Mouse (Mus musculus): ENCODE measurements at regions not wholly inside any gene's neighbourhood (a gene's known extent, or its start where the extent isn't known, plus 50 kb on each side); places are given as distances from the start of the nearest gene placed in this dataset.

DNA sequence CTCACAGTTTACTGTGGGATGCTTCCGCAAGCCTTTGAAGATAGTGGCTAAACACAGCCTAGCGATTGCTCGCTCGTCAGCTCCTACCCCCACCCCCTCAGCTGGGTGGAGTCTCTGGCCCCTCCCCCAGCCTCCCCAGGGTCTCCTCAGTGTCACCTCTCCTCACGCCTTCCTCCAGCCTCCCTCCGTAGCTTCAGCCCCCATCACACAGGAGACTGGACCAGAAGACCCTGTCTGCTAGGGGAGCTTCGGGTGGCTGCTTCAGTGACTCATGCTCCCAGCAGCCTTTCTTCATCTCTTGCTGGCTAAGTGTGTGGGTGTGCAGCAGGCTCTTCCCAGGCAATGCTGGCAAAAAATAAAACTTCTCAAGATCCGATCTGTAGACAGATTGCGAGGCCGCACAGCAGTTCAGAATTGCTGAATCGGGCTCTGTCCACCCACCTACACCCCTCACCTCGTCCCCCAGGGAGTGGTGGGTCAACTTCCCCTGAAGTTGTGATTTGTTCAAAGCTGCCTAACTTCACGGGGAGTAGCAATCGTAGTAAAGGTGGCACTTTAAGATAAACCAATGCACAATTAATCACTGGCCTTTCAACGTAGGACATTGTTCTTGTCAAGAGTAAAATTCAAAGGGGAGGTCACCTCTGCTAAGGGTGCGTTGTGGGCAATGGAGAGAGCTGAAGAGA is 61.2 kb upstream of the Ankrd28 start:
- no peak for DNase-seq

DNA sequence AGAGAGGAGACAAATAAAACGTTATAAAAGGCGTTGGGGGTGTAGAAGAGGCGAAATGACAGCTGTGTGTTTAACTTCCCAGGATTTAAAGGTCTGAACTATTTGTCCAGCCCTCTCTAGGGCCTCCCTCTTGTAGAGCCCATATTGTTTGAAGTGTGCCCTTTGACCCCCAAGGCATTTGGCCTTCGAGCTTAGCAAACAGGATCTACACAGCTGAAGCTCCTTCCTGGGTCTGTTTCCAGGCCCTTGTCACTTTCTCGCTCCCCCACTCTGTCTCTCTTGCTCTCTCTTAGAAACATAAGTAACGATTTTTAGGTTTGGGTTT is 61.7 kb upstream of the Ankrd28 start:
- DNase-seq = no peak

DNA sequence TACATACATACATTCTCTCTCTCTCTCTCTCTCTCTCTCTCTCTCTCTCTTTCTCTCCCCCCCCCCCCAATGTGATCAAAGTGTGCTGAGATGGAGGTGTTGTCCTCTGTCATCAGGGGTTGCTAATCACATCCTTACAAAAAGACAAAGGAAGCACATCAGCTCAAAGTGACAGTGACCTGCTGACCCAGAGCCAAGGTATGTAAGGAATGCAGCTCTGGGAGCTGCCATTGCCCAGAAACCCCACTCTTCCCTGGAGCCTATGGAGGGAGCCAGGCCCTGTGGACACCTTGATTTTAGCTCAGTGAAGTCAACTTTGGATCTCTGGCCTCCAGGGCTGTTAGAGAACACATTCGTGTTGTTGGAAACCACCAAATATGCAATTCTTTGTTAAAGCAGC is 66.0 kb upstream of the Ankrd28 start:
- DNase-seq = no peak

DNA sequence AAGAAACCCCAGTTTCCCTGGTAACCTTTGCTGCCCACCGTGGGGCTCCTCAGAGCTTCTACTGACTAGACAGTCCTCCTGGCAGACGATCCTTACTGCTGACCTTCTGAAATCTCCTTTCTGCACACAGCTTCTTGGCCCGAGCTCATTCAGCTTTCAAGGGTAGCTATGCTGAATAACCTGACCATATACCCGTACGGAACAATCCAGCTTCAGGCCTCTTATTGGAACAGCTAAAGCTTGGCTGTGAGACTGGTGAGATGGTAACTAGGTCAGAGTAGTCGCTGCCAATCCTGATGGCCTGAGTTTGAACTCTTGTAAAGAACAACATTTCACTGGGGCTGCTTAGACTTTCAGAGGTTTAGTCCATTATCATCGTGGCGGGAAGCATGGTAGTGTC is 69.1 kb upstream of the Ankrd28 start:
- DNase-seq = no peak

DNA sequence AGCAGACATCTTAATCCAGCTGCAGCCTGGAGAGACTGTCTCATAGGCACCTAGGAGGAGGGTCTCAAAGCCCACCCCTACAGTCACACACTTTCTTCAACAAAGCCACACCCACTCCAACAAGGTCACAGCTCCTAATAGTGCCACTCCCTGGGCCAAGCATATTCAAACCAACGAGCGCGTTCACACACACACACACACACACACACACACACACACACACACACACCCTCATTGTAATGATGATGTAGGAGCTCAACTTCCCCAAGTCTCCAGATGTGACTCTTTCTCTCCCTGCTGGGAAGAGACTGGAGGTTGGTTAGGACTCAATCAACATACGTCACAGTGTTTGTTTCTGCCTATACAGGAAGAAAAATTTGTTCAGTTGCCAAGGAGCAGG is 69.5 kb upstream of the Ankrd28 start:
- no peak for DNase-seq

DNA sequence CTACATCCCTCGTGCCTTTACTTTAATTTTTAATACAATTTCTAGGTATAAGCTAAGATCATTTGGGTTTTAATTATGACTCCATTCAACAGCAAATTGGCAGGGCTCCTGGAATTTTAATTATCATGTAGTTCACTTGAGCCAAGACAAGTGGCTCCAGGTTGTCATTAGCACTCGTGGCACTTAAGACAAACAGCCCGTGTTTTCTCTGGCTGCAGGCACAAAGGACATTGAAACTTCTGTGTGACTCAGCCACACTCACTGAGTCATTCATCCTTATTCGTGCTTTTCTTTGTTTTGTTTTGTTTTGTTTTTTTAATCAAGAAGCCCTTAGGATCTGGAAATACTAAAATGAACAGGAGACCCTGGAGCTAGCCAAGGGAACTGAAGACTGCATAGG is 71.5 kb upstream of the Ankrd28 start:
- no peak for DNase-seq

DNA sequence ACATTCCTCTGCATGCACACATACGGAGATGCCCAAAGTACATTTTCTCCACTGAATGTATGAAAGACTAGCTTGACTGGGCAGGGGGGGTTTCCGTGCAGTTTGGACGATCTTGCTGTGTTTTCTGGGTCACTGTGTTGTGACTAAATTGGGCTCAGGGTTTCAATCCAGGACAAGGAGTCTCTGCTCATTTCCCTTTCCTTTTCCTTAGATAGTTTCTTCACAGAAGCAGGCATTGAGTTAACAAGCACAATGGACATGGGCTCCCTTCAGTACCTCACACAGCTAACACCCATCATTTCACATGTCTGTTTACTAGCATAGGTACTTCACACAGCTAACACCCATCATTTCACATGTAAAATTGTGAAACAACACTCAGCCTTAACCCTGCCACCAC is 73.2 kb upstream of the Ankrd28 start:
- DNase-seq = no peak

DNA sequence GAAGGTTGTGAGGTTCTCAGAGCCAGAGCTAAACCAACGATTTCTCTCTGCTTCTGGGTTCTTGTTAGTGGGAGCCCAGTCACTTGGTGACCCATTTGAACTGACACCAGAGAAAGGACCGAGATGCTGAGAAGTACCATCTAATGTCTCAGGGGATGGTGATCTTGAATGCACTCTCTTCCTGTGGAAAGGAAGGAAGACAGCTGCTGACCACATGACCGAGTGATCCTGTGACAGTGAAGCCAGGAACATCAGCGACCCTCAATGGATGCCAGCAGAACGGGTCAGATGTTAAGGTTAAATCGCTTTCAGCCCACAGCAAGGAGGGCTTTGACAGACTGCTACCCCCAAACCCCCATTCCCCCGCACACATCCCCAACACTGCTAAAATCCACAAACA is 78.1 kb upstream of the Ankrd28 start:
- no peak for DNase-seq

DNA sequence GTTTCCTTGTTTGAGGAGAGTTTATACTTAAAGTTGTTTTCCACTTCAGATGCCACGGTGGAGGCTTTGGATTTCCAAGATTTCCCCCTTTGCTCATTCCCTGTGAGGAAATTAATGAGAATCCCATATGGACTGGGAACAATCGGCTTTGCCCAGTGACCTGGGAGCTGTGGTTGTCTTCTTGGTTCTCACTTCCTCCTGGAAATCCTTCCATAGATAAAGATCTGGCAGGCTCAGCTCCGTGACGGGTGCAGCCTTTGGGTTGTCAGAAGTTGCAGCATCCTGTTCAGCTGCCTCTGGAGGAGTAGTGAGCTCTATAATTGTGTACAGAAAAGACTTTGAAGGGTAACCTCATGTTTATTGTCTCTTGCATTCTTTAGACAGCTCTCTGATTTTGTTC is 78.8 kb upstream of the Ankrd28 start:
- no peak for DNase-seq

DNA sequence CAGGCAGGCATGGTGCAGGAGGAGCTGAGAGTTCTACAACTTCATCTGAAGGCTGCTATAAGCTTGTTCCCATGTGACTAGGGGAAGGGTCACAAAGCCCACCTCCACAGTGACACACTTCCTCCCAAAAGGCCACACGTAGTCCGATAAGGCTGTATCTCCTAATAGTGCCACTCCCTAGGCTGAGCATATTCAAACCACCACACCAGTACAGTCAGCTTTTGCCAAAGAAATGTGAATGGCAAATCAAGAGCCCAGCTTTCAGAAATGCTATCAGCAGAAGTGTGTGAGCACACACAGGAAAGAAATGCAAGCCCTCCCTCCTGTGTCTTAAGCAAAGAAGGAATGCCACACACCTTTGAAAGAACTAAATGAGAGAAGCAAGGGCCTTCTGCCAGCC is 80.4 kb upstream of the Ankrd28 start:
- DNase-seq = no peak

DNA sequence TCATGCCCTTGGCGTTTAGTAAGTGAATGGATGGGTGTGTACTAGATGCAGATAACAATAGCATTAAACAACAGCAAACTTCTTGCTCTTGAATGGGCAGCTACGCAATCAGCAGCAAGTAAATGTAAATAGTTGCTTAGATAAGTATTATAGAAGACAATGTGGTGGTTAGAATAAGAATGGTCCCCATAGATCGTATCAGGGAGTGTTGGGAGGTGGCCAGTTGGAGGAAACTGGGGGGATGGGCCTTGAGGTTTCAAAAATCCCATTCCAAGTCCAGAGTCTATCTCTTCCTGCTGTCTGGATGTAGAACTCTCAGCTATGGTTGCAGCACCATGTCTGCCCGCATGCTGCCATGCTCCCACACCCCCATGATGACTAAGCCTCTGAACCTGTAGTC is 88.0 kb upstream of the Ankrd28 start:
- no peak for DNase-seq

DNA sequence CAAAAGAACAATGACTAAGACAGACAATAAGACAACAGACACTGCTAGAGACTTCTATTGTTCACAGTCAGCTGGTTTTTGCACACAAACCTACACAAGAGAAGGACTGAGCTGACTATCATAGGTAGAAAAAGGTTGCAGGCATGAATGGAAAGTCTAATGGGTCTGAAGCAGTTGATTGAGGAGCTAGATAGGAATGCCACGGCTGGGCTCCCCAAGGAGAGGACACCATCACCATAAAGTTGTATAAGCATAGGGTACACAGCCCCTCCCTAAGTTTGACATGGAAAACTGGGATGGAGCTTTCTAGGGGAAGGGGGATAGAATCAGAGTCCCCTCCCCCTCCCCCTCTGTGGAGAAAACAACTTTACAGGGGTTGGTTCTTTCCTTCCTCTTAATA is 88.5 kb upstream of the Ankrd28 start:
- DNase-seq = no peak

DNA sequence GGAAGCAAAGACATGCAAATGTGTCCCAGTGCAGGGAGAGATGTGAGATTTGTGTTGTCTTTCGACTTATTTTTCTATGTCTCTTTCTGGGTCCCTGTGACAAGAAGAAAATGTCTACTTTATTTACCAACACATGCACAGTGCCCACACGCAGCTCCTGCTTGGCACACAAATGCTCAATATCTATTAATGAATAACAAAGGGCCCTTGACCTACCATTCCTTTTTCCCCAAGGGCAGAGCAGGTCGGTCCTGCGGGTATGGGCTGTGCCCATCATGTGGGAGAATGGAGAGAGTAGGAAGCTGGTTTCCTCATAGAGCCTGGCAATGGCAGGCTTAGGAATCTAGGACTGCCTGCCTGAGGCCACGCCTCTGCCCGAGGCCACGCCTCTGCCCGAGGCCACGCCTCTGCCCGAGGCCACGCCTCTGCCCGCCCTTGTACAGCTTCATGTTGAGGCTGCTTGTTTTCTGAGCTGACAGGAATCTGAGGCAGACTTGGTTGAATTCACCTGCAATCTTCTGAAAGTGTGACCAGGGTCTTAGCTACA is 98.8 kb upstream of the Ankrd28 start:
- DNase-seq = no peak

DNA sequence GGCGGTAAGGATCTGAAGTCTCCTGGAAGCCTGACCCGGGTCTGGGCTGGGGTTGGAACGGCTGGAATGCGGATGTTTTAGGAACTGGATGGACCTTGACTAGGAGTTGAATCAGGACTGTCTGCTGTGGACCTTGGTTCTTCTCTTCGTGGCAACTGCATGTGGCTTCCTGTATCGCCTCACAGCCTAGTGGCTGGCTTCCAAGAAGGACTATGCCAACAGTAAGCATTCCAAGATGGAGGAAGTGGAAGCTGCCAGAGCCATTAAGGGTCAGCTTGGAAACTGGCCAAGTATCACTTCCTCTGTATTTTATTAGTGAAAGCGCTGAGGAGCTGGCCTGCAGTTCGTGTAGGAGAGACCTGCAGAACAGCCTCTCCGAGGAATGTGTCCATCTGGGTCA is 98.4 kb upstream of the Galnt15 start:
- peak; percentile 46 to 65 for DNase-seq

DNA sequence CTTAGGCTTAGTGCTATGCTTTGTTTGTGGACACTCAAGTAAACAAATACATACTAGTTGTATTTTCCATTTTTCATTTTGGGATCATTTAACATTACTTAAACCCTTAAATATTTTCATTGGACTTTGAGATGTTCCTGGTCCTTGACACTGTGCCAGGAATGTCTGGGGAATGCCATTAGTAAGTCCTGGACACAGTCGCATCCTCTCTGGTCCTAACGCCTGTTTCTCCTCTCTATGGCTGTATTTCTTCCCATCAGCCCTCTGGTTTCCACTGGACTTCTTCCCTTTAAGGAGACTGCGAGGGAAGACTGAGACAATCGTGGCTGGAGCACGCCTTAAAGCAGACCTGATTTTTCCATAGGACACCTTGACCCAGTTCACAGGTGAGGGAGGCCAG is 96.8 kb upstream of the Galnt15 start:
- no peak for DNase-seq

DNA sequence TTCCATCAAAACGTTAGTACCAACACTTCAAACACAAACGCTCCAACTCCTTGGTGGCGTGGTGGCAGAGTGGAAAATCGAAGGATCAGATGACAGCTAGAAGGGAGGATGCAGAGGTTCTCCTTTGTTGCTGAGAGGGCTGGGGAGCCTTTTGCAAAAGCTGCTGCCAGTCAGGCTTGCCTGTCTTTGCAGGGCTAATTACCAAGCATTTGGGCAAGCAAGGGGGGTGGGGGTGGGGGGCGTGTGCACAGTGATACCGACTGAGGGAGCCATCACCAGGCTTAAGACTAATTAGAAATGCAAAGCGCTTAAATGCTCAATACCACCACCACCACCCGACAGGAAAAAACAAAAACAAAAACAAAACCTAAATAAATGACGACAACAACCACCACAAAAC is 95.3 kb upstream of the Galnt15 start:
- DNase-seq = peak in 1 of 2 experiments; percentile 22

DNA sequence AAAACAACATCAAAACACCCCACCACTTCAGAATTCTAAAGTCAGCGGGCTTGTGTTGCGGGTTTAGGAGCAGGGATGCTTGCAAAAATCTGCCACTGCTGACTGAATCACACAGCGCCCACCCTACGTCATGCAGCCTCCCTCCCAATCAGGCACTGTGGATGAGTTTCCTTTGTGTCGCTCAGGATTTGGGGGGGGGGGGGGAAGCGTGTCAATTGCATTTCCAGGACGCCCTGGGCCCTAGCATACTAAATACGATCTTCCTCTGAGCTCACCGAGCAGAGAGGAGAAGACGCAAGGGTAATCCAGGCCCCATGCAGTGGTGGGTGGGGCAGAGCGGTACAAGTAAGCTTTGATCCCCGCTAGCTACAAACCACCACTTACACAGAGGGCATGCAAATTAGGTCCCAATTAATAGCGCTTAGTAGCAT is 94.9 kb upstream of the Galnt15 start:
- DNase-seq = peak; percentile 50 to 52

DNA sequence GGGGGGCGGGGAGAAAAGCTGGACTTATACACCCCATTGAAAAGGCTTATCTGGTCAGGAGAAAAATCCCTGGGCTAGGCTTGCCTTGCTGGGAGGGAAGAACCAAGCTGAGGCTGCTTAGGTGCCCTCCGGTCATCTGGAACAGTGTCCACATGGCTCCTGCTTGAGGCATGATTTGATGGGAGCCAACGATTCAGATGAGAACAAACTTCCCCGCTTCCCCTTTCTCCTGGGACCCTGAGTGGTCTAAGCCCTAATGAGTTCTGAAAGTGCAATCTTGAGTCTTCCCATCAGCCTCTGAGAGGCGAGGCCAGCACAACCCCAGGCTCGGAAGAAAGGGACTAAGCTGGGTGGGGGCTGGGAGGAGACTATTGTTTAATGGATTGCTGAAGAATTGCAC is 94.5 kb upstream of the Galnt15 start:
- DNase-seq = peak in 1 of 2 experiments; percentile 25

DNA sequence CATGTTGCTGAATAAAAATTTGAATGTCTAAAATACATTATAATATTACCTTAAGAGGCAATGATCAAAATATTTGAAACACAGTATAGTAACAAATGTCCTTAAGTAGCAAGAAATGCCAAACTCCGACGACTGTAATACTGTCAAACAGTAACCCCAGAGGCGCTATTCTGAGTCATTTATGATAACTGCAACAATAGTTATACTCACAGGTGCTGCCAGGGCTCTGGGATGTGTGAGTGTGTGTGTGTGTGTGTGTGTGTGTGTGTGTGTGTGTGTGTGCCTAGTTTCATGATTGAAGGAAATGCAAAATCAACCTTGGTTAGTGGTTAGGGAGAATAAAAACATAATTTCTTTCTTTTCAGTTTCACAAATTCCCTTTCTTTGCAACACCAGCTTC is 94.0 kb upstream of the Galnt15 start:
- DNase-seq = no peak

DNA sequence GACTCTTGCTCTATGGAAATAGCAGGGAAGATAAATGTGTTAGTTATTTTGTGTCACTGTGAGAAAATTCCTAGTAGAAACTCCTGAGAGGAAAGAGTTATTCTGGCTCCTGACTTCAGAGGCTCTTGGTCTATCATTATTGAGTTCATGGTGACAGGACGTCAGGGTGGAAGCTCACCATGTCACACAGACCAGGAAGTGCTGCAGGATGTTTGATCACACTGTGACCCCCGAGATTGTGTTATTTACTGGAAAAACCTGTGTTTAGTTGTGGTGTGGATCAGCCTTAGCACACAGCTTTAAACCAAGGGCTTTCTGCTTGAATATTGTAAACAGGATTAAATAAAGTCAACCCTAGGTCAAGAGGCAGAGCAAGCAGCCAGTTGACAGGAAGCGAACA is 93.4 kb upstream of the Galnt15 start:
- no peak for DNase-seq

DNA sequence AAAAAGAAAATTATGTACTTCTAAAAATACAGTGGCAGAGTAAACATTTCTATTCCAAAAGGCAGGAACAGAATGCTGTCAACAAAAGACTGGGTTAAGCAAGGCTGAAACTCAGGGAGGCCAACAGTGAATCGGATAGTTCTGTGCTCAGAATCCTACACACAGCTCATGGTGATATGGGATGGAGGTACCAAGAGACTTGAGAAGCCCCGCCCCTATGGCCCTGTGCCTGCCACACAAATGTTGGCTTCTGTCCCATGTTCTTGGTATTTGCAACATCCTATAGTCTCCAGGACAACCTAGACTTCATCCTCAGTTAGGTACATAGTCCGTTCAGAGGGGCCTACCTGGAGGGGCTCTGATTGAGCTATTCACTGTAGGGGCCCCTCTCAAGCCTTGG is 92.2 kb upstream of the Galnt15 start:
- no peak for DNase-seq

DNA sequence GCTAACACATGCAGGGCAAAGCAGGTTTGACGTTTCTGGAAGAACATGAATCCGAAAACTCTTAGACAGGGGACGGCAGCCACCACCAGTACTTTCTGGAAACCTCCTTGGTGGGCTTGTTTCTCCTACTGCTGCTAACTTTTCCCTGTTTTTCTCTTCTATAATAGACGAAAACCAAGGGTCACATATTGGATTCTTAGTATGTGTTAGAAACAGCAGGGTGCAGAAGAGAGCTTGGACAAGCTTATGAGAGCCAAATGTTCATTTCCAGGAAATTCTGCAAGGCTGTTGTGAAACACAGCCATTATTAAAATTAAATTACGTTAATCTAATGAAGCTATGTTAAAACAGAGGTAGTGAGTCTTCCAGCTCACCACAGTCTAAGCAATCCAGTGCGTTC is 87.9 kb upstream of the Galnt15 start:
- DNase-seq = no peak

DNA sequence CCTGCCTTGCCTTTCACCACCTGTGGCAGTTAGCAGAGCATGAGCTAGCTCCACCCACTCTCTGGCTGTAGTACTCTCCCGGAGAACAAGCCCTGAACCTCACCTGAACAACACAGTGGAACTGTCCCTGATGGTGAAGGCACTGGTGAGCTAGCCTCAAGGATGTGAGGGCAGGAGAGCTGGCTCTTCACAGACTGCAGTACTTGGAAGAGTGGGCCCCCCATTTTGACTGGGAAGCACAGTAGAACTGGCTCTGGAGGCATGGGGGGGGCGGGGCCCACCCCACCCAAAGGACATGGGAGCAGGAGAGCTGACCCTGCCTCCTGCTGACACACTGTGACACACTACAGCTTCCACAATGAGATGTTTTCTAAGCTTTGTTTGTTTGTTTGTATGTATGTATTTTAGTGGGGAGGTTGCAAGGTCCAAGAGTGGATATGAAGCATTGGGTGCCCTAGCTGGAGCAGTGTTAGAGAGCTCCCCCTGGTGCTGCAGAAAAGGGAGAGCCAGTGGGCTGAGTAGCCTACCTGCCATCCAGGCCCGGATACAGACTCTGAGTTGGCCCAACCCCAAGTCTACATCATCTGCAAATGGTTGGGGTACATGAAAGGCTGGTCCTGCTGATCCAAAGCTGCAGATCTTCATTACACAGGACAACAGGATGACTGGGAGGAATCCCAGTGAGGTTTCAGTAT is 86.4 kb upstream of the Galnt15 start:
- DNase-seq = peak in 1 of 2 experiments; percentile 25

DNA sequence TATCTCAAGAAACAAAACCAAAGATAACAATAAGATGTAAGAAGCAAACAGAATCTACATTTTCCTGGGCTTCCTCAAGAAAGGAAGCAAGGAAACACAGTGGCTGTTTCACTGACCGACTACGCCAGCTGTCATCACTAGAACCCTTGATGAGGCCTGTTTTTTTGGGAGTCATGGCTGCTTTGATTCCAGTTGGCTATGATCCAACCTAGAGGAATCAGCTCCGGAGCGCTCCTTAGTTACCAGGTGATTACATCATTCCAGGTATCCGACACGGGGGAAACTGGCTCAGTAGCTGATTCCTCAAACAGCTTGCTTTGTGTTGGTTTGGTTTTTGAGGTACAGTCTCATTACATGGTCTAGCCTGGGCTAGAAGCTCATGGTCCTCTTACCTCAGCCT is 84.1 kb upstream of the Galnt15 start:
- no peak for DNase-seq

DNA sequence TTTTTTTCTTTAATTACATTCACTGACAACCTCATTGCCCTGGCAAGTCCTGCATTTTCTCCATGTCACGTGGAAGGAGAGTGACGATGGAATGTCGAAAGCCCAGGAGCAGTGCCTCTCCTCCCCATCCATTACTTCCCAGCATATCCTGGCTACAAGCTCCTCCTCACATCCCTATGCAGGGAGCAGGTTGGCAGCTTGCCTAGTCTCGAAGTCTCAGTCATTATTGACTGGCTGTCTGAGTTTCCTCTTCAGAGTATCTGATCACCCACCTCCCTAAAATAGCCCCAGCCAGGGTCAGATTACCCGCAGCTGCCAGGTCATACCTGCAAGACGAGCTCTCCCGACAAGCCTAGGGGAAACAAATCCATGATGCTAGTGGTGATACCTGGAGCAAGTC is 83.7 kb upstream of the Galnt15 start:
- DNase-seq = no peak

All from cerebellum, postnatal 36 days (tissue).